Mouse (Mus musculus) right cerebral cortex, postnatal 4 days (tissue): Measurements from ENCODE around the gene Tnfrsf9.
"Not testable (repeated sequence)": the region's sequence is repeated elsewhere in the genome, so short reads cannot be mapped to it uniquely, and the experiment has no call there.

ENCODE experiments used
- DNase-seq: peaks from one replicate; pipeline ENCODE4 v3.0.0-alpha.2; 2022

Tnfrsf9 gene

DNA sequence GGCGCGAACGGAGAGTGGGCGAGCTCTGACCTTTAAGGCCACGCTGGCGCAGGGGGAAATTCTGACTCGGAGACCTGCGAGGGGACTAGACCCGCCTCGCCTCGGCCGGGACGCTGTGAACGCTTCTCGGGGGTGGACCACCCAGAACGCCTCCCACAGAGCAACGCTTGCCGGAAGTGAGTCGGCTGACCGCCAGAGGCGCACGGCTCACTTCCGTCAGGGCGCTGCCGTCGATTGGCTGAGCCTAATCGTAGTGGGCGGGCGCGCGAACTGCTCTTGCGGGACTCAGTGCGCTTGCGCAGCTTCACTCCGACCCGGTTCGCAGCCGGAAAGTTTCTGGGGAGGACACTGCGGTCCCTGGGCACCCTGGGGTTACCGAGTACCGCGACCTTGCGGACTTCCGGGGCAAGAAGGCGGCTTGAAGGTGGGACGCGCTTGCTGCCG, at the start of gene Tnfrsf9, which contains the start of gene Park7:
Gene Tnfrsf9, plus strand, starts transcription at position 273 of the 444 bp plus-strand sequence.
Gene Park7, minus strand, starts transcription at position 148 of the 444 bp plus-strand sequence.
- DNase-seq, result peak; percentile 97

DNA sequence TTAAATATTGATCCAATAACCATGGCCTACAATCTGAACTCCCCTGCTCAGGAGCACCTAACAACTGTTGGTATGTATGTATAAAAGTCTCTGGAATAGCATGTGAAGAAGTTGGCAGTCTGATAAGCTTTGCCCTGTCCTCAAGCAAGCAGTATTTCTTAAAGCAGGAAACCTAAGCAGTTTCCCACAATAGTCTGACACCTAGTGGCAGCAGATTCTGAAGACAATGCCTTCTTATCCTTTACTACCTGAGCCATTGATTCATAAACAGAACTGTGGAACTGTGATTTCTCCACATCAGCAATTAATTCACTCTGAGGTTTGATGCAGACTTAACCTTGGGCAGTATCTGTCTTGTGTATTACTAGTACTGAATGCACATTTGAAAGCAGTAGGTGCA, 49.0 kb upstream of the Tnfrsf9 start:
- DNase-seq, result no peak

DNA sequence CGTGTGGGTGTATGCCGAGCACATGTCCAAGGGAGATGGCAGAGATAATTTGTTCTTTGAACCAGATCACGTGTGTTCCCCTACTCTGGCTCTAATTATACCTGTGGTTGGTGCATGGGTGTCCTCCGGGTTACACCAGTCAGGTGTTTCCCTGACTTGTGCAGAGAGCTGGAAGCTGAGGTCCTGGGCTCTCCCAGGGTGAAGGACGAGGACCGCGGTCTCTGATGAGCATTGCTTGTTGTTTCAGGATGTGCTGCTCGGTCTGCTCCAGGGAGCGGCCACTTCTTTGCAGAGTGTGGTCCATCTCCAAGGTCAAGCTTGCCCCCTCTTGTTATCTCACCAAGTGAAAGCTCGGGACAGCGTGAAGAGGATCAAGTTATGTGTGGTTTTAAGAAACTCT, 48.3 kb upstream of the Tnfrsf9 start:
- no peak for DNase-seq

DNA sequence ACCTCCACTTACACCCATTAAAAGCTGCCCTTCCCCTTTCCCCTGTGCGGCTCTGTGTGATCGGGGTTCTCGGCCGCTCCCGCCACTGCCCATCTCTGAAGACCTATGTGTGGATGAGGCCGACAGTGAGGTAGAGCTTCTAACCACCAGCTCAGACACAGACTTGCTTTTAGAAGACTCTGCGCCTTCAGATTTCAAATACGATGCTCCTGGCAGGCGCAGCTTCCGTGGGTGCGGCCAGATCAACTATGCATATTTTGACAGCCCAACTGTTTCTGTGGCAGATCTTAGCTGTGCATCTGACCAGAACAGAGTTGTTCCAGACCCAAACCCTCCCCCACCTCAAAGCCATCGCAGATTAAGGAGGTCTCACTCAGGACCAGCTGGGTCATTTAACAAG, 47.9 kb upstream of the Tnfrsf9 start:
- DNase-seq, result no peak

DNA sequence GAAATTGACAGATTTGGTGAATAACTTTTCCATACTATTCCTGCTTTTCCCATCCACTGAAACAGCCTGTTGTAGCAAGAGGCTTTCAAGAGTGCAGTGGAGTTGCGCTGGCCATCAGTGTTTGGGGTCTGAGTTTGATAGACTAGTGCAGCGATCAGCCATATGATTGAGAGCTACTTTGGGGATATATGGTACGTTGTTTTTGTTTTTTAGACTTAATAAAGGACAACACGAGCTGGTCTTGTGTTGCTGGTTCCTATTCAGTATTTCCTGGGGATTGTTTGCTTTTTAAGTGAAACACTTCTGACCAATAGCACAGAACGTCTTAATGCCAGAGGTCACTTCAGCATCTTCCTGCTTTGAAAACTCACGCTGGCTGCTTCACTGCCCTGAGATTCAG, 46.2 kb upstream of the Tnfrsf9 start:
- DNase-seq, result no peak

DNA sequence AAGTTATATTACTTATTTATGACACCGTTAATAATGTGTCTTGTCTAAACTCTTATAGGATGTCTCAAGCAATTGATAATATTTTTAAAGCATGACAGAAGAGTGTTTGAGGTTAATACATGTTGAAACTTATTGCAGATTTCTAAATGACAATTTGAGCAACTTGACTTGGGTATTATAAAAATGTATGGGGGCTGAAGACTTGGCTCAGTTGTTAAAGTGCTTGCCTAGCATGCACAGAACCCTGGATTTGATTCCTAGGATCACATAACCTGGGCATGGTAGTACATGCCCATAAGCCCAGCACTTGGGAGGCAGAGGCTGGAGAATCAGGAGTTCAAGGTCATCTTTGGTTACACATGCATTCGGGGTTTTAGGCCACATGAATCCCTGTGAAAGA, 45.5 kb upstream of the Tnfrsf9 start:
- DNase-seq, result no peak

DNA sequence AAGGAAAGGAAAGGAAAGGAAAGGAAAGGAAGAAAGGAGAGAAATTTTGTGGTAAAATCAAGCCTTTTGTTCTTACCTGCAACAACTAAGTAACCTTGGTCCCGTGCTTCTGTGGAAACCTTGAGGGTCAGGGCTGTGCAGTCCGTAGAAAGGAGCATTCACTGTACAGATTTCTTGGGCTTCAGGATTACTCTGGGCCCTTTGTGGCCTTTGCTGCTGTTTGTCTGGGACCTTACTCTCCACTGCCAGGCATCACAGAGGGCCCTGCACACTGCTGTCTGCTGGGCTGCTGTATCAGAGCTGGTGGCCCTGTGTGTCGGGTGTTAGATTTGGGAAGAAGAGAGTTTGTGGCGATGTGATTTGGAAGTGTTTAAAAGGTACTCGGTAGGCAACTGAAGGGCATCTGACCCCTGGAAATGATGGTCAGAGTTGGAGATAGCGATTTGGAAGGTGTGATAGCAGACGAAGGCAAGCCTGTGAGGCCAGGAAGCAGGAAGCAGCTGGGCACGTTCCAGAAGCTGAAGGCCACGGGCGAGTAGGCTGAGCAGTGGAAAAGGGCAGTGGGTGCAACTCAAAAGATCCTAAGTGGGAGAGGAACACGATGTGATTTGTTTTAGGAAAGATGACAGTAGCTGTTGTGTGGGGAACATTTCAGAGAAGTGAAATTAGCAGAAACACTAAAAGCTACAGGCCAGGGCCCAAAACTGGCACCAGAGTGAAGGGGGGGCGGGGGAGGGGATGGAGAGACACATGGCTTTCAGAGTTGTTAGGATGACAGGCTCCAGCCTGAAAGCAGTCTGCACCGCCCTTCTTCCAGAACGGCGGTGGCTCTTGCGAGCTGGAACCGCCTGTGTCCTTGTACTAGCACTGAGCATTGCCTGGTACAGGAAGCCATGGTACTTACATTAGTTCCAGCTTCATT, 44.8 kb upstream of the Tnfrsf9 start:
- DNase-seq, result no peak

DNA sequence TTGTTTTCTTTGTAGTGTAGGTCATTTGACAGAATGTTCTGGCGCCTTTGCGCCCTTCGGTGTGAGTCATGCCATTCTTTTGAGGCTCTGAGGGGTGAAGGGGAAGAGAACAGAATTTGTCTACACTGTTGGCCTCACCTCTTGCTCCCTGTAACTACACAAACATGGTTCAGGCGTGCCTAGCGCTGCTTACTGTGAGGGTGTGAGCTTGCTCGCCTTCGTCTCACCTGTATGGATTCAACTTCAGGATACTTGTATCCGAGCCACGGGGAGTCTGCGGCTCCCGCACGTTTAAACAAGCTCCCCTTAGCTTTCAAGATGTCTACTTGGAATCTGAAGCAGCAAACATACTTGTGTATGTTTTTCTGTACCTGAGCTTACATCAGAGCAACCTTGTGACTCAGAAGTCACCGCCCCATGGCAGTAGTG, 43.4 kb upstream of the Tnfrsf9 start:
- DNase-seq, result no peak

DNA sequence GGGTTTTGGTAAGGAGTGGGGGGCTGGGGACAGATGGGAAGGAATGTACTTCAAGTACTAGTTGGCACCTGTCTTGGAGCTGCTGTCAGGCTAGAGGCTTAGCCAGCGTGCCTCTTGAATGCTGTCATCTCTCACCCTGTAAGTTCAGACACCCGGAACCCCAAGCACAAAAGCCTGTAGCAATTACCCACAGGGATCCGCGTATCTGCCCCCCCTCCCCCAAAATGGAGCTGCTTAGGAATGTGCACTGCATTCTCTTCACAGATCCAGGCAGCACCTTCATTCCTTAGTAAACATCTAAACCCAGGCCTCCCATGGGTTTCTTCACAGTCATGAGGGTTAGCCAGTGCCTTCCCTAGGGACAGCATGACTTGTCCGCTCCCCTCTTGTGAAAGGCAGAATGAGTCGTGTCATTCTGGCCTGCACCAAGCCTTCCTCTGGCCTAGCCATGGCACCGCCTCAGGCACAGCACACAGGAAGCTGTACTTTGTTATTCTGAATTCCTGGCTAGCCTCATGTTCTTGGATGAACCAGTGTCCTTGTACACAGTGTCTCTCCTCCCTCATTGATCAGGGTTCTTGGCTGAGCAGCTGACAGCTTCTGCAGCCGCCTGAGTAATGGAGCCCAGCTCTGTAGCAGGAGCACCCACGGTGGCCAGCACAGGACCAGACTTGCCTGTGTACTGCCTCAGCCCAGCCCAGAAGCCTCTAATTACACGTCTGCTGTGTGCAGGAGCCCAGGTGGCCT, 42.8 kb upstream of the Tnfrsf9 start:
- no peak for DNase-seq

DNA sequence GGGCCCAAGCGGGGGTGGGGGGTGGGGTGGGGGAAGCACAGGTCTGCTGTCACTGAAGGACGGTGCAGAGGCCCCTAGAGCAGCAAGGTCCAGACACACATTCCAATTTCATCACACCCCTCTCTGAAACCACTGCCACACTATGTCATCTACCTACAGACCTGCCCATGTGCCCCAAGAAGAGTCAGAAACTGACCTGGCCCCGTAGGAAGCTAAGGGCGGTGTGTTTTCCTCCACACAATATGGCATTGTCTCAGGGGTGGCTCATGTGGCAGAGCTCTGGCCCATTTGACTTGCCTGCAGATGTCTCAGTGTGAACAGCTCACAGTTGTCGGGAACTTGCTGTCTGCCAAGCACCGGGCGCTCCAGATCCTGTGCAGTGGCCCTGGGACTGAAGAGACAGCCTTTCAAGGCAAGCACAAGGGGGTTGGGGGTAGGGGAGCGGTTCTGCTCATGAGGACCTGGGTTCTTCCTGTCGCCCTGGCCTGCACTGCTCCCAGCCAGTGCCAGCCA, 42.2 kb upstream of the Tnfrsf9 start:
- no peak for DNase-seq

DNA sequence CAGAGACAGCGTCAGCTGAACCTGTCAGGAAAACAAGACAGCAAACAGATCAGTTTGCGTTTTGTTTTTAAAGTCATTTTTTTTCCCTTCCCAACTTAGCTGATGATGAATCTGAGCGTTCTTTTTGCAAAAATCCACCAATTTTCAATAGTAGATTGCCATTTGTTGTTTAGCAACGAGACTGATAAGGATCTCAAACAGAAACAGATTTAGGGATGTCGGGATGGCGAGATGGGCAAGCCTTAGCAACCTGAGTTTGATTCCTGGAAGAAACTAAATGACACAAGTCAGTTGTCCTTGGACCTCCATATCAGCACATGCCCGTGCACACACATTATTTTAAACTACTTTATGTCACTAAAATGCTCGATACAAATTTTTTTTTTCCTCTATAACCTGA, 41.7 kb upstream of the Tnfrsf9 start:
- DNase-seq, result no peak

DNA sequence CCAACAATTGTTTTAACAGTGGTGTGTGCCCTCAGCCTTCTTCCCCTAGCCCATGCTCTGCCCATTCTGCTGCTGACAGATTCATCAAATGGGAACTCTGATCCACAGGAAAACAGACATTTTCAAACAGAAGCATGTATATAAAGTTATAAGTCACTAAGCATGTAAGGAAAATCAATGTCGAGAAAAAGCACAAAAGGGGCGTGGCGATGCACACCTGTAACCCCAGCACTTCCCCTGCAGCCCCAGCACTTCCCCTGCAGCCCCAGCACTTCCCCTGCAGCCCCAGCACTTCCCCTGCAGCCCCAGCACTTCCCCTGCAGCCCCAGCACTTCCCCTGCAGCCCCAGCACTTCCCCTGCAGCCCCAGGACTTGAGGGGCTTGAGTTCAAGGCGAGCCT, 39.9 kb upstream of the Tnfrsf9 start:
- DNase-seq, result not testable (repeated sequence)

DNA sequence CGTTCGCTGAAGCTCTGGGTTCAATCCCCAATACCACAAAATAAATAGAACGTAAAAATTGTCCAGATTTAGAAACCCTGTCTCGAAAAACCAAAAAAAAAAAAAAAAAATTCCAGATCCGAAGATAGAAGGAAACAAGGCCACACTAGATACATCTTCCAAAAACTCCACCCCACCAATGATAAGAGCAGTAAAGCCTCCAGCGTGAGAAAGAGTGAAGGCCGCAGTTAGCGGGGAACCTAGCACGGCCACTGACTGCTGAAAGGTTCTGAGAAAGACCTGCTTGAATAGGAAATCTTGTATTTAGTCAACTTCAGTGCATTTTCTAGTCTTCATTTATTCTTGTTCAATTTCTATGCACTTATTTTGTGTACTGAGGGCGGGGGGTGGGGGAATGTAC, 39.0 kb upstream of the Tnfrsf9 start:
- no peak for DNase-seq

DNA sequence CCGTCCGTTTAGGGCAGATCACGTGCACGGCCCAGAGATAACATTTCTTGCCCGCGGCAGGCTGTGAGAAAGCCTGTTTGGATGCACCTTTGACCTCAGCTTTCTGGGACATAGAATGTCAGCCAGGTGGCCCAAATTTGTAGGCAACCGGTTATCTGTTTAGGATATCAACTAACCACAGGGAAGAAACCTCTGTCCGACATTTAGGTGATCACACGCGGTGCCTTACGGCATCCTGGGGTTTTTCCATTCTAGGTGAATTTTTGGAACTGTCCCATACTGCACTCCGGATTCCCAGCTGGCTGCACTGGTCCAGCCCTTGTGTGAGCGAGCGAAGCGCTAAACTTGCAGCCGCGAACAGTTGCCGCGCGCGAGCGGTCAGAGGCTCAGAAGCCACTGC, 34.7 kb upstream of the Tnfrsf9 start:
- DNase-seq, result no peak

DNA sequence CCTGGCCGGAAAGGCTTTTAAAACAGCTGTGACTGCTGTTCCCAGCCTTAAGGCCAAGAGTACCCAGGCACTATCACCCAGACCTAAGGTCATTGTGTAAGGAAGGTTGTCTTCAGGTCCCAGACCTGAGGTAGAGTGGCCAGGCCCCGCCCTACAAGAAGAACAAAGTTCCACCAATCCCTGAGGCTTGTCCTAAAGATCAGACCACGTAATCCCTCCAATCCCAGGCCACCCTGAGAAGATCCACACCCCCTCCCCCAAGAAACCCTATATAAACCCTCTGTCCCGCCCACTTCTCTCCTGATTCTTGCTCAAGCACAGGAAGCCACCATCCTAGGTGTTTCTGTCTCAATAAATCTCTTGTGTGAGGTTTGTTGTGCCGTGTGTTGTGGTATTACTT, 34.0 kb upstream of the Tnfrsf9 start:
- DNase-seq, result no peak

DNA sequence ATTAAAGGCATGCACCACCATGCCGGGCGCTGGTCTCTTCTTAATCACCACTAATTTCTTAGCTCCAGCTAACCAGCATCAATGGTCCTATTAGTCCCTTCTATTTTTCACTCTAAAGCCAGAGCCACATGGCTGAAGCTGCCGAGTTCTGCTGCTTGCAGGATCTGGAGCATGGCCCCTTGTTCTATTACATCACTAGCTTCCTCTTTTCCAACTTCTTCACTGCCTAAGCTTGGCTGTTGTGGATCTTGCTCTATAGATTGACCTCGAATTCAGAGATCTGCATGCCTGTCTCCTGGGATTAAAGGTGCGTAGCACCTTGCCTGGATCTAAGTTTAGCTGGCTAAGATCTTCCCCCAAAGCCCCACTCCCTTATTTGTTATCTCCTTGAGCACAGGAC, 31.7 kb upstream of the Tnfrsf9 start:
- DNase-seq, result no peak

DNA sequence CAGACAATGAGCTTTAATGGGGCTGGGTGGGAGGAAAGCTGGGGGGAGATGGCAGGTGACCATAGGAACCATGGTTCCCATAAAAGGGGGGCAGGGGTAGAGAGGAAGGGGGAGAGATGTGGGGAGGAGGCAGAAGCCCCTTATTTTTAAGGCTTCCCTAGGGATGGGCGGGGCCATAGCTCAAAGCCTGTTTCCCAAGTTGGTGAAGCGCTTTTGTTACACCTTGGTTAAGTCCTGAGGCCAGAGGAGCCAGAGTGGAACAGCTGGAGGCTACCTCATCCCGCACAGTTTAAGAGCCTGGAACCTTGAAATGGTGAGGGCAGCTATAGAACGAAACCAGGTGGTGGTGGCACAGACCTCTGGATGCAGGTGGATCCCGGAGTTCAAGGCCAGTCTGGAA, 26.5 kb upstream of the Tnfrsf9 start:
- DNase-seq, result no peak

DNA sequence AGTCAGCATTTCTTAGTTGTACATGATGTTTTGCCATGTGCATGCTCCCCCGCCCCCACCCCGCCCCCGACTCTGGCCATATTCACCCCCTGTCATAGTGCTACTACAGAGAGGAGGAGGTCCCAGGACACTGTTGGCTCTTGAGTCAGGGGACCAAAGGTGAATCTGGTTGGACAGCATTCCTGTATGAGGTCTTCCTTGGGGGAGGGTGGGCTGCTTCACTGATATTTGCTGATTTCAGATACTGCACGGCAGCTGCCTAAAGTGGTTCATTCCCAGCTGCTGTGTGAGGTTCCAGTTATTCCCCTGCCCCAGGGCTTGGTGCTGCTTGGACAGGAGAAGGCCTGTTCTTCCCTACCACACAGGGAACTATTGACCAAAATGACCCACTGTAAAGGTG, 25.9 kb upstream of the Tnfrsf9 start:
- DNase-seq, result no peak

DNA sequence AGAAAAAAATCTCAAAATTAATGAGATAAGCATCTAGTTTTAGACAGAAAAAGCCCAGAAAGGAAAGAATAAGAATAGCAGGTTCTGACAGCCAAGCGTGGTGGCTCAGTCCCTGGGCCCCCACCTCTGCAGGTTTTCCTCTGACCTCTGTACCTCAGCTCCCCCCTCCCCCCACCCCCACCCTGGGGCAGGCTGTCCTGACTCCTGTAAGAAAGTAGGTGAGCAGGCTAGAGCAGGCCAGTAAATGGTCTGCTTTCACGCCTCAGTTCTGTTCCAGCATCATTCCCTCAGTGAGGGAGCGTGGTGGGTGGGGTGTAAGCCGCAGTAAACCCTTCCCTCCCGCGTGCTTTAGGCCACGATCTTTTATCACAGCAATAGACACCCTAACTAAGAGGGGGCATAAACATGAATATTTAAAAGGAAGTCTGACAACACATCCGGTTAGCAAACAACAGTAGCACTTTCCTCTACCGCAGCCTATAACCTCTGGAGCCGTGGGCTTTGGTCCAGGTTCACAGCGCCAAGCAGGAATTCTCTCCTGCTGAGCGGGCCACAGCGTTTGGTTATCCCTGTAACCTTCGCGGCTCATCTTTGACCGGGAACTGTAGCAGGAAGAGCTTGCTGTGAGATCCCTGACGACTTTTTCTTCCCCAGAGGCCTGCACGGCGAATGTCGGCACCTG, 24.9 kb upstream of the Tnfrsf9 start:
- no peak for DNase-seq

DNA sequence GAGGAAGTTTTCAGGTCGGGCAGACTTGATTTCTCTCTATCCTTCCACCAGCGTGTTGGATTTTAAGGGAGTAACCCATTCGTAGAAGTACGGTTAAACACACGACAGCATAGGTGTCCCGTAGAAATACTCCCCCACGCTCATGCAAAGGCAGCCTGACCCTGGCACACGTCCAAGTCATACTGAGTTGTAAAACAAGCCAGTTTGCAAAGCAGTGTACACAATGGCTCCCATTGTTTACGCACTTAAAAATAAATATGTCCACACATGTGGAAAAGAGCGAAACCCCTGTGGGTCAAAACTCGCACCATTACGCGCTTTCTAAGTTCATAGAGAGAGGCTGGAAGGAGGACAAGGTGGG, 24.4 kb upstream of the Tnfrsf9 start:
- DNase-seq, result no peak

DNA sequence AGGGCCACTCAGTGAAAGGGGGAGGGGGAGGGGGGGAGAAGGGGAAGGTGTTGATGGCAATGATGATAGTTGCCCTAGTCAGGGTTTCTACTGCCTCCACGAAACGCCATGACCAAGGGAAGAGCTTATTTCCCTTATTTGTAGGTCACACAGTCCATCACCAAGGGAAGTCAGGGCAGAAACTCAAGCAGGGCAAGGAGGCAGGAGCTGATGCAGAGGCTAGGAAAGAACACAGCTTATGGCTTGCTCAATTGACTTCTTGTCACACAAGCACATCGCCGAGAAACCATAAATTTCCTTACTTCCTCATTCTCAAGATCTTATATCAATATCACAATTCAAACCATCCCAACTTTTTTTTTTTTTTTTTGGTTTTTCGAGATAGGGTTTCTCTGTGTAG, 23.1 kb upstream of the Tnfrsf9 start:
- no peak for DNase-seq

DNA sequence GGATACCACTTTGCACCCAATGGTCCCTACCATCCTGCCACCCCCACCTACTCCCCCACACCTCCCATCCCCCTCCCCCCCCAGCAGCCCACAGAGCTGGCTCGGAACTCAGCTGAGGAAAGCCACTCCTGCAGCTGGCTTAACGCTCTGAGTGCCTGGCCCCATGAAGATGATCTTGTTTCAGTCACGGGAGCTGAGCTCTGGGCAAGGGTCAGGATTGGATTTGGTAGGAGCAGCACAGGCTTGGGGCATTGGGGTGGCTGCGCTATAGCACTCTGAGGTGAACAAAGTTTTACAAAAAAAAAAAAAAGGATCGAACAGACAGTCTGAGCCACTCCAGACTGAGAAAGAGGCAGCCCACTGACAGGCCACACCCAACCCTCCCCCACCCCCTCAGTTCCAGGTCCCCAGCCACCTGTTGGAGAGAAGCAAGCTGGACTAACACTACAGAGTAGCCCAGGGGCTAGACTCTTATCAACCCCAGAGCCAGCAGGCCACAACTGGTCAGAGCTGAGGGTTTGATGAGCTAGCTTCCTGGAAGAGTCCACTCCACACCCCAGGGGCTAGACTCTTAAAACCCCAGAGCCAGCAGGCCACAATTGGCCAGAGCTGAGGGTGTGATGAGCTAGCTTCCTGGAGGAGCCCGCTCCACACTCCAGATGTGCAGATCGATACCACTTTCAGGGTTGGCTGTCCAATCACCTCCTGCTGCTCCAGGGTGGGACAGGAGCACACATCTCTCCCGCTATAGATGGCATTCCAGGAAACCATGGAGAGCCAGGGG, 19.5 kb upstream of the Tnfrsf9 start:
- no peak for DNase-seq
